In the genomic region with DNA sequence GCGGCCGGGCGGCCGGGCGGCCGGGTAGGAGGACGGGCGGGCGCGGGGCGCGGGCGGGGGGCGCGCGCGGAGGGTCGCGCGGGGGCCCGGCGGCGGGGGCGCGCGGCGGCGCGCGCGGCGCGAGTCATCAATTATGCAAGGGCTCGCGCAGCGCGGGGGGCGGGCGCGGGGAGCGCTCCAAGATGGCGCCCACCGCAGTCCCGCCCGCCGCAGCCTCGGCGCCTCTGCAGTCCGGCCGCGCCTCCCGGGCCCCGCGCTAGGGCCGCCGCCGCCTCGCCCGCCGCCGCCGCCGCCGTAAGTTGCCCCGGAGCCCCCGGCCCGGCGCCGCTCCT, we compare ENCODE assay signal across 8 mouse cellular contexts. TPM values are rescaled to one million over a fixed set of nuclear protein-coding genes. Genes with fewer than 3 reads are reported as not detected.
DNase-seq lines count a peak whose midpoint lies in the region; ATAC-seq and TF ChIP-seq lines count a peak whose summit lies in the region.

No protein-coding gene starts in this region.

- peak overlapping the region; percentile 80 for H3K4me2 ChIP-seq in limb, embryonic 14.5 days (replicated peaks; ENCODE audit: low read depth, low read length, severe bottlenecking)

- peak overlapping the region; percentile 95 for H3K27ac ChIP-seq in hindbrain, embryonic 10.5 days
- no peak overlapping the region for H3K27ac ChIP-seq in limb, embryonic 14.5 days (replicated peaks; ENCODE audit: low read depth, low read length)

- no peaks in the 10 kb centered on the region for H3K36me3 ChIP-seq in hindbrain, embryonic 10.5 days
- no peaks in the 10 kb centered on the region for H3K36me3 ChIP-seq in limb, embryonic 14.5 days (ENCODE audit: control insufficient read depth, insufficient read depth, low read length)

- DNase-seq in embryo, embryonic 10 days (ENCODE audit: low spot score): peak; percentile 72
- DNase-seq in embryo, embryonic 9.5 days (ENCODE audit: extremely low spot score): no peak
- DNase-seq in CD4-positive helper T cell, adult 2 months (ENCODE audit: low read depth, low spot score): peak; percentile 23
- DNase-seq in cerebellum, postnatal 10 days: peak; percentile 93 to 94
- DNase-seq in hindbrain, embryonic 10.5 days (ENCODE audit: low spot score): peak; percentile 64
- peak; percentile 69 for DNase-seq in limb, embryonic 14.5 days (ENCODE audit: low spot score)
- DNase-seq in retina, postnatal 1 day: peak; percentile 82

- peak overlapping the region; percentile 70 for H3K9ac ChIP-seq in limb, embryonic 14.5 days (ENCODE audit: low read depth, low read length, severe bottlenecking)

- H3K4me3 ChIP-seq in hindbrain, embryonic 10.5 days: peak overlapping the region; percentile 86
- peak overlapping the region; percentile 63 for H3K4me3 ChIP-seq in limb, embryonic 14.5 days (replicated peaks; ENCODE audit: low read length)

- H3K4me1 ChIP-seq in hindbrain, embryonic 10.5 days (replicated peaks): peaks cover 30% of the 10 kb centered on the region
- peaks cover 21% of the 10 kb centered on the region for H3K4me1 ChIP-seq in limb, embryonic 14.5 days (ENCODE audit: control insufficient read depth, insufficient read depth, low read length)

- WGBS in hindbrain, embryonic 10.5 days: 6% methylated on average over 67 of the region's 69 CpGs
- WGBS in limb, embryonic 14.5 days: no CpG with 5 or more reads among the region's 69 CpGs

- peaks cover 4% of the 10 kb centered on the region; the same call in 1 of the 2 replicates for H3K9me3 ChIP-seq in hindbrain, embryonic 10.5 days
- H3K9me3 ChIP-seq in limb, embryonic 14.5 days (ENCODE audit: control insufficient read depth, low read length): peaks cover 5% of the 10 kb centered on the region

- peaks cover 54% of the 10 kb centered on the region for H3K27me3 ChIP-seq in hindbrain, embryonic 10.5 days (ENCODE audit: insufficient read depth, poor library complexity, severe bottlenecking)
- H3K27me3 ChIP-seq in limb, embryonic 14.5 days (ENCODE audit: control insufficient read depth, insufficient read depth, low read length): peaks cover 21% of the 10 kb centered on the region

- ATAC-seq in limb, embryonic 14.5 days (ENCODE audit: low FRiP score, low read depth): peak; percentile 67
- ATAC-seq in erythroblast, adult 5-6 weeks (replicated peaks; ENCODE audit: low FRiP score, poor library complexity, severe bottlenecking): no peak

- TF ChIP-seq POLR2A in limb, embryonic 14.5 days (IDR thresholded peaks at IDR 0.05; ENCODE audit: borderline replicate concordance, extremely low read depth, insufficient read depth, insufficient read length): no peak

RNA-seq across cellular contexts. Expression of gene Scn8a, which starts 1.1 kb away (rescaled TPM):
- polyA plus RNA-seq in hindbrain, embryonic 10.5 days (2016; fragmentation: Nextera tagmentation; extraction: Ambion mirVana): 15.2 and 15.7 TPM in 2 replicates
- 7.9 and 8.4 TPM in 2 replicates for polyA plus RNA-seq in limb, embryonic 14.5 days (2012; rRNA removed)
- 4.3 and 4.7 TPM in 2 replicates for polyA plus RNA-seq in limb, embryonic 14.5 days (2014; fragmentation: Nextera tagmentation; extraction: Ambion mirVana)
- total RNA-seq in erythroblast, adult 5-6 weeks (2015; ENCODE audit: low replicate concordance): not detected in 2 replicates
- not detected in 2 replicates for total RNA-seq in erythroblast, adult 5-6 weeks (2017; ENCODE audit: low replicate concordance)
